Mouse (Mus musculus): Measurements from ENCODE around the gene Tmem145. TPM values are rescaled to one million over a fixed set of nuclear protein-coding genes. Genes with fewer than 3 reads are reported as not detected.

Gene Tmem145
- polyA plus RNA-seq, 1 experiment = not detected

DNA sequence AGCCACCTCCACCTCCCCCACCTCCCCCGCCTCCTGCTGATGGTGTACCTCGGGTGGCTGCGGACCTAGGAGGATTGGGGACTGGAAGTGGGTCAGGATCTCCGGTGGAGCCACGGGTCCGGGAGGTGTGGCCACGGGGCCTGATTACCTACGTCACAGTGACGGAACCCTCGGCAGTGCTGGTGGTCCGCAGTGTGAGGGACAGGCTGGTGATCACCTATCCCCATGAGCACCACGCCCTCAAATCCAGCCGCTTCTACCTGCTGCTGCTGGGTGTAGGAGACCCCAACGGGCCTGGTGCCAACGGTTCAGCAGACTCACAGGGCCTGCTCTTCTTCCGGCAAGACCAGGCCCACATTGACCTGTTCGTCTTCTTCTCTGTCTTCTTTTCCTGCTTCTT is 57.7 kb downstream of the Tmem145 start:
- TF ChIP-seq CTCF (IDR thresholded peaks at IDR 0.05; ENCODE audit: control insufficient read depth, insufficient read depth, low read length) = no peak
- no peak for TF ChIP-seq POLR2A (IDR thresholded peaks at IDR 0.05; ENCODE audit: borderline replicate concordance, control insufficient read depth, low read depth, low read length)
- H3K27ac ChIP-seq (ENCODE audit: control insufficient read depth, insufficient read depth, low read depth, low read length, poor library complexity) = no peak overlapping the region
- no peak overlapping the region for H3K4me3 ChIP-seq (replicated peaks; ENCODE audit: control insufficient read depth, low read depth, low read length)
- no peaks in the 10 kb centered on the region for H3K4me1 ChIP-seq (ENCODE audit: control insufficient read depth, insufficient read depth, low read length)
- WGBS = 89% methylated on average over 17 of the region's 17 CpGs

Other genes with a start within 250 kb of the Tmem145 start
- 7.3 and 9.7 TPM in 2 replicates for gene Grik5, start 233.8 kb upstream of the Tmem145 start, polyA plus RNA-seq (2011; ENCODE audit: insufficient read depth, insufficient read length, low replicate concordance, missing spikeins)
- 8.1 and 11.3 TPM in 2 replicates for gene Zfp574, start 233.5 kb upstream of the Tmem145 start, polyA plus RNA-seq (2011; ENCODE audit: insufficient read depth, insufficient read length, low replicate concordance, missing spikeins)
- gene Pou2f2, start 126.4 kb upstream of the Tmem145 start, polyA plus RNA-seq (2011; ENCODE audit: insufficient read depth, insufficient read length, low replicate concordance, missing spikeins) = 7.8 and 16.8 TPM in 2 replicates
- 66.5 and 109 TPM in 2 replicates for gene Dedd2, start 85.5 kb upstream of the Tmem145 start, polyA plus RNA-seq (2011; ENCODE audit: insufficient read depth, insufficient read length, low replicate concordance, missing spikeins)
- 7.2 and 13.9 TPM in 2 replicates for gene Zfp526, start 84.7 kb upstream of the Tmem145 start, polyA plus RNA-seq (2011; ENCODE audit: insufficient read depth, insufficient read length, low replicate concordance, missing spikeins)
- gene Gsk3a, start 68.3 kb upstream of the Tmem145 start, polyA plus RNA-seq (2011; ENCODE audit: insufficient read depth, insufficient read length, low replicate concordance, missing spikeins) = 53.6 and 56.8 TPM in 2 replicates
- 6.8 and 14.6 TPM in 2 replicates for gene Erf, start 55.3 kb upstream of the Tmem145 start, polyA plus RNA-seq (2011; ENCODE audit: insufficient read depth, insufficient read length, low replicate concordance, missing spikeins)
- 174 and 292 TPM in 2 replicates for gene Cic, start 38.4 kb upstream of the Tmem145 start, polyA plus RNA-seq (2011; ENCODE audit: insufficient read depth, insufficient read length, low replicate concordance, missing spikeins)
- gene Pafah1b3, start 8.1 kb upstream of the Tmem145 start, polyA plus RNA-seq (2011; ENCODE audit: insufficient read depth, insufficient read length, low replicate concordance, missing spikeins) = 31.5 and 46.4 TPM in 2 replicates
- not detected in 2 replicates for gene Prr19, start 4.7 kb upstream of the Tmem145 start, polyA plus RNA-seq (2011; ENCODE audit: insufficient read depth, insufficient read length, low replicate concordance, missing spikeins)
- gene Megf8, start 11.1 kb downstream of the Tmem145 start, polyA plus RNA-seq (2011; ENCODE audit: insufficient read depth, insufficient read length, low replicate concordance, missing spikeins) = 3.0 and 5.7 TPM in 2 replicates
- not detected in 2 replicates for gene Cnfn, start 63.6 kb downstream of the Tmem145 start, polyA plus RNA-seq (2011; ENCODE audit: insufficient read depth, insufficient read length, low replicate concordance, missing spikeins)
- 195 and 311 TPM in 2 replicates for gene Lipe, start 92.6 kb downstream of the Tmem145 start, polyA plus RNA-seq (2011; ENCODE audit: insufficient read depth, insufficient read length, low replicate concordance, missing spikeins)
- gene Cxcl17, start 106.8 kb downstream of the Tmem145 start, polyA plus RNA-seq (2011; ENCODE audit: insufficient read depth, insufficient read length, low replicate concordance, missing spikeins) = not detected in 2 replicates
- 11.7 and 31.5 TPM in 2 replicates for gene Ceacam1, start 171.5 kb downstream of the Tmem145 start, polyA plus RNA-seq (2011; ENCODE audit: insufficient read depth, insufficient read length, low replicate concordance, missing spikeins)
- not detected in 2 replicates for gene Ceacam2, start 233.8 kb downstream of the Tmem145 start, polyA plus RNA-seq (2011; ENCODE audit: insufficient read depth, insufficient read length, low replicate concordance, missing spikeins)